Mouse (Mus musculus): Measurements from ENCODE around the gene Adh7. TPM values are rescaled to one million over a fixed set of nuclear protein-coding genes. Genes with fewer than 3 reads are reported as not detected.

Gene Adh7
- polyA plus RNA-seq, 1 experiment: 4.7 TPM

DNA sequence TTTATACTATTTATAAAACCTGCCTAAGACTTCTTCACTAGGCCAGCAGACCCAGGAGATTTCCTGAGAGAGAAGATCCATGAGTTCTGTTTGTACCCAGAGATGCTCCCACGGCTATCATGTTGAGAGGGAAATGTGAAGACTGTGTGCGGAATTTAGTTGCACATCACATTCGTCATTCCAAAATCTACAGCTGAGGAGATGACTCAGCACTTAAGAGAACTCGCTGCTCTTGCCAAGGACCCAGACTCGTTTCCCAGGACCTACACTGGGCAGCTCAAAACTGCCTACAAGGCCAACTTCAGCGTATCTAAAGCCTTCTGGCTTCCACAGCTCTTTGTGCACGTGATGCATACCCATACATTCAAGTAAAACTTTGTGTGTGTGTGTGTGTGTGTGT, 25.3 kb upstream of the Adh7 start:
- peak overlapping the region; percentile 72 for H3K4me3 ChIP-seq (ENCODE audit: control insufficient read depth, low read depth, low read length)
- H3K4me1 ChIP-seq (ENCODE audit: control insufficient read depth, insufficient read depth, low read length): peaks cover 3% of the 10 kb centered on the region
- no peak overlapping the region for H3K27ac ChIP-seq (ENCODE audit: control insufficient read depth, insufficient read depth, low read depth, low read length)
- H3K36me3 ChIP-seq (ENCODE audit: control insufficient read depth, insufficient read depth, low read length): no peaks in the 10 kb centered on the region
- TF ChIP-seq POLR2A (IDR thresholded peaks at IDR 0.05; ENCODE audit: control insufficient read depth, low read depth, low read length) (no peak), CTCF (IDR thresholded peaks at IDR 0.05; ENCODE audit: control insufficient read depth, insufficient read depth, insufficient replicate concordance, low read depth, low read length) (no peak)
- H3K27me3 ChIP-seq (ENCODE audit: control insufficient read depth, insufficient read depth, low read length): no peaks in the 10 kb centered on the region

DNA sequence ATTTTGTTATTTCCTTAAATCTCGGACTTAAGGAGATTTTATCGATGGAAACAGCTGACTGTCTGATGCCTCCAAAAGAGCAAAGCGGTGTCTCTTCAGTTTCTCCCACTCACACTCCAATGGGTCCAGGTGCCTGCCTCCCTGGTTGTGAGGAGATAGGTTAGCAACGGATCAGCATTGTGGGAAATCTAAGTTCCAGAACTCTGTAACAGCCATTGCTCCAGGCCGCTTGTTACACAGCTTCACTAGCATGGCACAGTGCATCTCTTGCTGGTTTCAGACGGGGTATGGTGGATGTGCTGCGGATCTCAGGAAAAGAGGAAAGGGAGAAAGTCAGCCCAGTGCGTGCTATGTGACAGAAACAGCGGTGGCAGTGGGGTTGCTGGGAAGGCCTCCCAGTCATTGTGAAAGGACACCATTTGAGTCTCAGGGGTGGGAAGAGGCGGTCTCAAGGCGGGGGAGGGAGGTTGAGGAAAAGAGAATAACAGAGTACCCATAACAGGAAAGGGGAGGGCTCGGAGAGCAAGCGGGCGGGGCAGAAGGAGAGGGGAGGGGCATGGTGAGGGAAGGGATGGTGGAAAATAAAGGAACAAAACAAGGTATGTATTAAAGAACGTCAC, 23.8 kb upstream of the Adh7 start, which contains the start of gene 4930579F01Rik:
Gene 4930579F01Rik, minus strand, starts transcription at position 143 of the 620 bp plus-strand sequence.
- no peaks in the 10 kb centered on the region for H3K36me3 ChIP-seq (ENCODE audit: control insufficient read depth, insufficient read depth, low read length)
- H3K27me3 ChIP-seq (ENCODE audit: control insufficient read depth, insufficient read depth, low read length): no peaks in the 10 kb centered on the region
- peaks cover 9% of the 10 kb centered on the region for H3K4me1 ChIP-seq (ENCODE audit: control insufficient read depth, insufficient read depth, low read length)
- H3K27ac ChIP-seq (ENCODE audit: control insufficient read depth, insufficient read depth, low read depth, low read length): no peak within 1 kb of the TSS
- H3K4me3 ChIP-seq (ENCODE audit: control insufficient read depth, low read depth, low read length): peak within 1 kb of the TSS; percentile 61
- peak; percentile 54; the same call in 1 of the 2 replicates for TF ChIP-seq POLR2A (IDR thresholded peaks at IDR 0.05; ENCODE audit: control insufficient read depth, low read depth, low read length)
- no peak for TF ChIP-seq CTCF (IDR thresholded peaks at IDR 0.05; ENCODE audit: control insufficient read depth, insufficient read depth, insufficient replicate concordance, low read depth, low read length)

DNA sequence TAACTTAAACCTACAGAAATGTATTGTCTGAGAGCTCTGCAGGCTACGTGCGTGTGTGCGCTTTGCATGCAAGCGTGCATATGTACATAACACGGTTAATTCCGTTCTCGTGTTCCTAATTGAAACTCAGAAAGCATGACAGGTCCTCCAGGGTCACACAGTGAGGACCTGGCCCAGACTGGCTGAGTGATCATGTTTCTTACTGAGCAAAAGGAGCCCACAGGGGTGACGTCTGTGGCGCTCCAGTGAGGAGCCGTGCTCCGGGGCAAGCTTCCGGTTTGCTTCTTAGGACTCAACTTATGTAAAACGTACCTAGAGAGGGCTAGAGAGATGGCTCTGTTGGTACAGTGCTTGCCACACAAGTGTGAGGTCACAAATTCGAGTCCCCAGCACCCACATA, 20.5 kb upstream of the Adh7 start:
- Histone ChIP-seq H3K36me3 (ENCODE audit: control insufficient read depth, insufficient read depth, low read length) (no peaks in the 10 kb centered on the region), H3K4me1 (ENCODE audit: control insufficient read depth, insufficient read depth, low read length) (peaks cover 9% of the 10 kb centered on the region), H3K27me3 (ENCODE audit: control insufficient read depth, insufficient read depth, low read length) (no peaks in the 10 kb centered on the region), H3K27ac (ENCODE audit: control insufficient read depth, insufficient read depth, low read depth, low read length) (no peak overlapping the region), H3K4me3 (ENCODE audit: control insufficient read depth, low read depth, low read length) (peak overlapping the region; percentile 64)
- TF ChIP-seq CTCF (IDR thresholded peaks at IDR 0.05; ENCODE audit: control insufficient read depth, insufficient read depth, insufficient replicate concordance, low read depth, low read length): no peak
- TF ChIP-seq POLR2A (IDR thresholded peaks at IDR 0.05; ENCODE audit: control insufficient read depth, low read depth, low read length): no peak

DNA sequence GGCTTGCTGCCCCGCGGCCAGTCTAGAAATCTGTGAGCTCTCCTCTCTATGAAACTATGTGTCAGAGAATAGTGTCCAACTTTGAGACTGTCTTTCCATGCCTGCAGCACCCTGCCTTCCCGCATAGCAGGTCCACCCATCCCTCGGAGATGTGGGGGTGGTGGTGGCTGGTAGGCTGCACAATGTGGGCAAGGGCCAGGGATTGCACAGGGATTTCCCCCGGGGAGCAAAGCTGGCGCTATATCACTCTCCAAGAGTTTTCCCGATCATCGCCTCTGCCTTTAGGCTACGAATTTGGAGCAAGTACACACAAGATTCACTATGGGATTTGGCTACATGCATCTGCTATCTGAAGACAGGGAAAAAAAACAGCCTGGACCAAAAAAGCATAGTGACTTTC, 20.0 kb upstream of the Adh7 start:
- H3K4me1 ChIP-seq (ENCODE audit: control insufficient read depth, insufficient read depth, low read length): peaks cover 9% of the 10 kb centered on the region
- peak overlapping the region; percentile 64 for H3K4me3 ChIP-seq (ENCODE audit: control insufficient read depth, low read depth, low read length)
- H3K36me3 ChIP-seq (ENCODE audit: control insufficient read depth, insufficient read depth, low read length): no peaks in the 10 kb centered on the region
- no peak overlapping the region for H3K27ac ChIP-seq (ENCODE audit: control insufficient read depth, insufficient read depth, low read depth, low read length)
- H3K27me3 ChIP-seq (ENCODE audit: control insufficient read depth, insufficient read depth, low read length): no peaks in the 10 kb centered on the region
- no peak for TF ChIP-seq CTCF (IDR thresholded peaks at IDR 0.05; ENCODE audit: control insufficient read depth, insufficient read depth, insufficient replicate concordance, low read depth, low read length)
- no peak for TF ChIP-seq POLR2A (IDR thresholded peaks at IDR 0.05; ENCODE audit: control insufficient read depth, low read depth, low read length)

DNA sequence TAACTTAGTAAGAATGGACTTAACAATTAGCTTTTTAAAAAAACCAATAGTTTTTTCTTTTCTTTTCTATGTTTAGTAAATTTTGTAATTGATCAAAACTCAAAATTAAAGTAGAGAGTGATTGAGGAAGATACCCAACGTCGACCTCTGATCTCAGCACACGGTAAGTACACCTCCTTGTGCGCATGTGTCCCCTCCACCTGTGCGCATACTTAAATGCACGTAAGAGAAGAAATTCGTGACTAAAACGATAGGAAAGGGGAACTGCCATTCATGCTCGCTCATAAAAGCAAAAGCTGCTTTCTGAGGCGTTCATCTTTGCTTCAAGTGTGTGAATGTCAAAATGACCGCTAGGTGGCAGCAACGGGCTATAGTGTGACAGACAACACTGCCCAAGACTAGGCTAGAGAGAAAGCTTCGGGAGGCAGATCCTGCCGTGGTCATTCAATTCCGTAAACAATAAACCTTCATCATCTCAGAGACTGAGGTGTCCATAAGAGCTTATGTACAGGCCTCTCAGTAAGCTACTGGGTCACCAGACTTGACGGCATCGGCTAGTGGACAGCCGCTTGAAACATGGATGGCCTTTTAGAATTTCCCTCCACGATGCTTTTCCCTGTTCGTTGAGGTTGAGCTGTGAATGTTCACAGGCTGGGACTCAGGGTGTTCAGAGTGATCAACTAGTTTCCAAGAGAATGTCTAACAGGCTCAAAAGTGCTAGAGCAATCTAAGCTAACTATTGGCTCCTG, 19.4 kb upstream of the Adh7 start:
- H3K36me3 ChIP-seq (ENCODE audit: control insufficient read depth, insufficient read depth, low read length): no peaks in the 10 kb centered on the region
- no peak overlapping the region for H3K27ac ChIP-seq (ENCODE audit: control insufficient read depth, insufficient read depth, low read depth, low read length)
- peak overlapping the region; percentile 69 for H3K4me3 ChIP-seq (ENCODE audit: control insufficient read depth, low read depth, low read length)
- no peaks in the 10 kb centered on the region for H3K27me3 ChIP-seq (ENCODE audit: control insufficient read depth, insufficient read depth, low read length)
- H3K4me1 ChIP-seq (ENCODE audit: control insufficient read depth, insufficient read depth, low read length): peaks cover 9% of the 10 kb centered on the region
- TF ChIP-seq CTCF (IDR thresholded peaks at IDR 0.05; ENCODE audit: control insufficient read depth, insufficient read depth, insufficient replicate concordance, low read depth, low read length) (peak; percentile 69), POLR2A (IDR thresholded peaks at IDR 0.05; ENCODE audit: control insufficient read depth, low read depth, low read length) (no peak)

DNA sequence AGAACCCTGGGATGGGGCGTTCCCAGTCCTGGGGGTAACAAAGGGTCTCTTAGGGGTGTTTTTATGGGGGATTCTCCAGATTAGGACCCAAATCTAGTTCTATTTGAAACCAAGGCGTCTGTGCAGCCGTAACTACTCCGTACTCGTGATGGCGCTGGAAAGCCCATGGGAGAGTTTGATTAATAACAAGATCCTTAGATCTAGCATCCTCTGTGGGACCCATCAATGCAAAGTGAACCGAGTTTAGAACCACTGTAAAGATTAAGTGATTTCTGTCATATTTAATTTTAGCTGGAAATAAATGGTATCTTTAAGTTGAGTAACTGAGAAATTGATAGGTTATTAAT, 18.9 kb upstream of the Adh7 start:
- Histone ChIP-seq H3K4me3 (ENCODE audit: control insufficient read depth, low read depth, low read length) (no peak overlapping the region), H3K27ac (ENCODE audit: control insufficient read depth, insufficient read depth, low read depth, low read length) (no peak overlapping the region), H3K36me3 (ENCODE audit: control insufficient read depth, insufficient read depth, low read length) (no peaks in the 10 kb centered on the region), H3K4me1 (ENCODE audit: control insufficient read depth, insufficient read depth, low read length) (peaks cover 9% of the 10 kb centered on the region), H3K27me3 (ENCODE audit: control insufficient read depth, insufficient read depth, low read length) (no peaks in the 10 kb centered on the region)
- TF ChIP-seq POLR2A (IDR thresholded peaks at IDR 0.05; ENCODE audit: control insufficient read depth, low read depth, low read length): no peak
- TF ChIP-seq CTCF (IDR thresholded peaks at IDR 0.05; ENCODE audit: control insufficient read depth, insufficient read depth, insufficient replicate concordance, low read depth, low read length): no peak

DNA sequence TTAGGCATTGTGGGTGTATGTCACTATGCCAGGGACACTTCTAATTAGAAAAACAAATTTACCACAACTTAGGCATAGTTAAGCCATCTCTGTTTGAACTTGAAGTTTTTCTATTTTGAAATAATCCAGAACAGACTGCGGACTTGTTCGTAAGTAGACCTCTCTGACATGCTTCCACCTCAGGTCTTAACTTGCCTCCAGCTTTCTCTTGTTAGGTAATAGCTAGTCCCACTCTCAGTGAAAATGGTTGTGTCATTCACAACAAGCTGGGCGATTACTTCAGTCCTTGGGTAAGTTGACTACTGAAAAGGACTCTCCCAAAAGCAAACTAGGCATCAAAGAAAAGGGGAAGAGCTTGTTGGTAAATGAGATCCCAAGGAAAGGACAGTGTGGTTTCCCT, 8.7 kb upstream of the Adh7 start:
- H3K4me3 ChIP-seq (ENCODE audit: control insufficient read depth, low read depth, low read length): no peak overlapping the region
- no peaks in the 10 kb centered on the region; the same call in 1 of the 2 replicates for H3K4me1 ChIP-seq (ENCODE audit: control insufficient read depth, insufficient read depth, low read length)
- no peaks in the 10 kb centered on the region for H3K27me3 ChIP-seq (ENCODE audit: control insufficient read depth, insufficient read depth, low read length)
- no peak overlapping the region for H3K27ac ChIP-seq (ENCODE audit: control insufficient read depth, insufficient read depth, low read depth, low read length)
- TF ChIP-seq POLR2A (IDR thresholded peaks at IDR 0.05; ENCODE audit: control insufficient read depth, low read depth, low read length) (no peak), CTCF (IDR thresholded peaks at IDR 0.05; ENCODE audit: control insufficient read depth, insufficient read depth, insufficient replicate concordance, low read depth, low read length) (no peak)
- no peaks in the 10 kb centered on the region for H3K36me3 ChIP-seq (ENCODE audit: control insufficient read depth, insufficient read depth, low read length)
